Mouse (Mus musculus) adrenal gland (tissue): Measurements from ENCODE around the gene Hspa5.
"Not testable (repeated sequence)": the region's sequence is repeated elsewhere in the genome, so short reads cannot be mapped to it uniquely, and the experiment has no call there.

Experiments used
- intact Hi-C: fragments of 180-260 bp; cut with DNase I; formaldehyde crosslinking; loops from one replicate; pipeline ENCODE4 v1.15.1; 2025

Hspa5 gene

GRCm38 (mm10) chr2:34770049-34770448 lies 1.7 kb upstream of the Hspa5 start:
- intact Hi-C loops = no loop called here

- intact Hi-C loops = no loop called here
Observed at GRCm38 (mm10) chr2:34770951-34771350, 819 bp upstream of the Hspa5 start.

- intact Hi-C loops = no loop called here
Observed at GRCm38 (mm10) chr2:34772252-34773235, 774 bp downstream of the Hspa5 start.

GRCm38 (mm10) chr2:34773673-34774072 lies 1.9 kb downstream of the Hspa5 start:
- intact Hi-C loops = no loop called here

- intact Hi-C loops = no loop called here
Observed at GRCm38 (mm10) chr2:34774493-34774892, 2.7 kb downstream of the Hspa5 start.

- intact Hi-C loops = no loop called here
Observed at GRCm38 (mm10) chr2:34777237-34777868, 5.6 kb downstream of the Hspa5 start.

GRCm38 (mm10) chr2:34783064-34784020 lies 11.6 kb downstream of the Hspa5 start:
- intact Hi-C loops = loop anchor here (2.0 kb wide), 1 partner anchor 187 kb away; no protein-coding TSS in a partner anchor

- intact Hi-C loops = no loop called here
Observed at GRCm38 (mm10) chr2:34784085-34784484, 12.3 kb downstream of the Hspa5 start.

- intact Hi-C loops = no loop called here
Observed at GRCm38 (mm10) chr2:34790282-34790681, 18.5 kb downstream of the Hspa5 start.

GRCm38 (mm10) chr2:34792543-34792942 lies 20.8 kb downstream of the Hspa5 start:
- intact Hi-C loops = not testable (repeated sequence)

- intact Hi-C loops = no loop called here
Observed at GRCm38 (mm10) chr2:34794511-34794910, 22.7 kb downstream of the Hspa5 start.

- intact Hi-C loops = no loop called here
Observed at GRCm38 (mm10) chr2:34795426-34795825, 23.7 kb downstream of the Hspa5 start.

- intact Hi-C loops = no loop called here
Observed at GRCm38 (mm10) chr2:34799357-34800256, 27.8 kb downstream of the Hspa5 start, which contains the start of gene Rabepk. TSS of gene Rabepk (minus strand) at chr2:34799912.

GRCm38 (mm10) chr2:34800371-34800770 lies 28.6 kb downstream of the Hspa5 start:
- intact Hi-C loops = no loop called here

GRCm38 (mm10) chr2:34801516-34802482 lies 30.0 kb downstream of the Hspa5 start:
- intact Hi-C loops = no loop called here

- intact Hi-C loops = not testable (repeated sequence)
Observed at GRCm38 (mm10) chr2:34802565-34803245, 30.9 kb downstream of the Hspa5 start.

- intact Hi-C loops = no loop called here
Observed at GRCm38 (mm10) chr2:34803746-34804145, 32.0 kb downstream of the Hspa5 start.

- intact Hi-C loops = no loop called here
Observed at GRCm38 (mm10) chr2:34804172-34804571, 32.4 kb downstream of the Hspa5 start.
